Mouse (Mus musculus): ENCODE measurements around the gene Dusp2. TPM values are rescaled to one million over a fixed set of nuclear protein-coding genes. Genes with fewer than 3 reads are reported as not detected.

Gene Dusp2
- polyA plus RNA-seq, 1 experiment from 2014 or later: 7.7 TPM

GRCm38 (mm10) chr2:127336497-127336832 lies 506 bp downstream of the Dusp2 start:
- Histone ChIP-seq H3K4me3 (replicated peaks; ENCODE audit: low read length) (peak overlapping the region; percentile 61), H3K9me3 (ENCODE audit: control insufficient read depth, low read length) (no peaks in the 10 kb centered on the region), H3K4me2 (ENCODE audit: low read length) (peak overlapping the region; percentile 88), H3K27me3 (replicated peaks; ENCODE audit: control insufficient read depth, insufficient read depth, low read length) (peaks cover 24% of the 10 kb centered on the region), H3K9ac (replicated peaks; ENCODE audit: low read depth, low read length) (peak overlapping the region; percentile 69), H3K27ac (ENCODE audit: low read length) (no peak overlapping the region), H3K4me1 (replicated peaks; ENCODE audit: control insufficient read depth, insufficient read depth, low read length) (peaks cover 9% of the 10 kb centered on the region; the same call in 1 of the 2 replicates), H3K36me3 (ENCODE audit: control insufficient read depth, insufficient read depth) (no peaks in the 10 kb centered on the region)
- 4% methylated on average over 33 of the region's 33 CpGs for WGBS
- no peak for ATAC-seq

- Histone ChIP-seq H3K4me2 (ENCODE audit: low read length) (peak overlapping the region; percentile 88), H3K4me3 (replicated peaks; ENCODE audit: low read length) (peak overlapping the region; percentile 61), H3K27ac (ENCODE audit: low read length) (no peak overlapping the region), H3K4me1 (replicated peaks; ENCODE audit: control insufficient read depth, insufficient read depth, low read length) (peaks cover 9% of the 10 kb centered on the region; the same call in 1 of the 2 replicates), H3K27me3 (replicated peaks; ENCODE audit: control insufficient read depth, insufficient read depth, low read length) (peaks cover 24% of the 10 kb centered on the region), H3K9me3 (ENCODE audit: control insufficient read depth, low read length) (no peaks in the 10 kb centered on the region), H3K9ac (replicated peaks; ENCODE audit: low read depth, low read length) (peak overlapping the region; percentile 69), H3K36me3 (ENCODE audit: control insufficient read depth, insufficient read depth) (no peaks in the 10 kb centered on the region)
- 55% methylated on average over 5 of the region's 5 CpGs for WGBS
- no peak for ATAC-seq
These were observed 926 bp downstream of the Dusp2 start for GRCm38 (mm10) chr2:127336885-127337284.

- H3K9me3 ChIP-seq (ENCODE audit: control insufficient read depth, low read length): no peaks in the 10 kb centered on the region
- no peak for ATAC-seq
- no peak overlapping the region; the same call in 1 of the 2 replicates for H3K4me3 ChIP-seq (replicated peaks; ENCODE audit: low read length)
- H3K27ac ChIP-seq (ENCODE audit: low read length): no peak overlapping the region
- peaks cover 9% of the 10 kb centered on the region; the same call in 1 of the 2 replicates for H3K4me1 ChIP-seq (replicated peaks; ENCODE audit: control insufficient read depth, insufficient read depth, low read length)
- no peaks in the 10 kb centered on the region for H3K36me3 ChIP-seq (ENCODE audit: control insufficient read depth, insufficient read depth)
- no peak overlapping the region for H3K4me2 ChIP-seq (ENCODE audit: low read length)
- 54% methylated on average over 11 of the region's 11 CpGs for WGBS
- H3K27me3 ChIP-seq (replicated peaks; ENCODE audit: control insufficient read depth, insufficient read depth, low read length): peaks cover 24% of the 10 kb centered on the region
- no peak overlapping the region for H3K9ac ChIP-seq (replicated peaks; ENCODE audit: low read depth, low read length)
These were observed 1.6 kb downstream of the Dusp2 start for GRCm38 (mm10) chr2:127337531-127337930.

- H3K9me3 ChIP-seq (ENCODE audit: control insufficient read depth, low read length): no peaks in the 10 kb centered on the region
- no peak overlapping the region for H3K4me3 ChIP-seq (replicated peaks; ENCODE audit: low read length)
- no peak overlapping the region for H3K9ac ChIP-seq (replicated peaks; ENCODE audit: low read depth, low read length)
- peaks cover 9% of the 10 kb centered on the region; the same call in 1 of the 2 replicates for H3K4me1 ChIP-seq (replicated peaks; ENCODE audit: control insufficient read depth, insufficient read depth, low read length)
- no peaks in the 10 kb centered on the region for H3K36me3 ChIP-seq (ENCODE audit: control insufficient read depth, insufficient read depth)
- H3K27ac ChIP-seq (ENCODE audit: low read length): no peak overlapping the region
- 71% methylated on average over 7 of the region's 7 CpGs for WGBS
- no peak overlapping the region for H3K4me2 ChIP-seq (ENCODE audit: low read length)
- peaks cover 24% of the 10 kb centered on the region for H3K27me3 ChIP-seq (replicated peaks; ENCODE audit: control insufficient read depth, insufficient read depth, low read length)
- no peak for ATAC-seq
These were observed 2.1 kb downstream of the Dusp2 start for GRCm38 (mm10) chr2:127338012-127338411.

GRCm38 (mm10) chr2:127338416-127338815 lies 2.5 kb downstream of the Dusp2 start, which contains the start of gene Astl:
Gene Astl, plus strand, starts transcription at chr2:127338639.
- no peak within 1 kb of the TSS for H3K27ac ChIP-seq (ENCODE audit: low read length)
- H3K9me3 ChIP-seq (ENCODE audit: control insufficient read depth, low read length): no peaks in the 10 kb centered on the region
- WGBS: 69% methylated on average over 4 of the region's 4 CpGs
- no peak within 1 kb of the TSS for H3K9ac ChIP-seq (replicated peaks; ENCODE audit: low read depth, low read length)
- peaks cover 9% of the 10 kb centered on the region; the same call in 1 of the 2 replicates for H3K4me1 ChIP-seq (replicated peaks; ENCODE audit: control insufficient read depth, insufficient read depth, low read length)
- no peak within 1 kb of the TSS; the same call in 1 of the 2 replicates for H3K4me3 ChIP-seq (replicated peaks; ENCODE audit: low read length)
- ATAC-seq: no peak
- H3K27me3 ChIP-seq (replicated peaks; ENCODE audit: control insufficient read depth, insufficient read depth, low read length): peaks cover 24% of the 10 kb centered on the region
- H3K4me2 ChIP-seq (ENCODE audit: low read length): no peak within 1 kb of the TSS
- no peaks in the 10 kb centered on the region for H3K36me3 ChIP-seq (ENCODE audit: control insufficient read depth, insufficient read depth)

- H3K36me3 ChIP-seq (ENCODE audit: control insufficient read depth, insufficient read depth): no peaks in the 10 kb centered on the region
- H3K4me2 ChIP-seq (ENCODE audit: low read length): no peak overlapping the region
- ATAC-seq: no peak
- WGBS: 69% methylated on average over 4 of the region's 4 CpGs
- peaks cover 24% of the 10 kb centered on the region for H3K27me3 ChIP-seq (replicated peaks; ENCODE audit: control insufficient read depth, insufficient read depth, low read length)
- no peak overlapping the region for H3K27ac ChIP-seq (ENCODE audit: low read length)
- no peaks in the 10 kb centered on the region for H3K9me3 ChIP-seq (ENCODE audit: control insufficient read depth, low read length)
- no peak overlapping the region for H3K4me3 ChIP-seq (replicated peaks; ENCODE audit: low read length)
- H3K9ac ChIP-seq (replicated peaks; ENCODE audit: low read depth, low read length): no peak overlapping the region
- H3K4me1 ChIP-seq (replicated peaks; ENCODE audit: control insufficient read depth, insufficient read depth, low read length): peaks cover 9% of the 10 kb centered on the region; the same call in 1 of the 2 replicates
These were observed 2.9 kb downstream of the Dusp2 start for GRCm38 (mm10) chr2:127338833-127339232.

GRCm38 (mm10) chr2:127339262-127339661 lies 3.3 kb downstream of the Dusp2 start:
- ATAC-seq: no peak
- no peak overlapping the region for H3K9ac ChIP-seq (replicated peaks; ENCODE audit: low read depth, low read length)
- H3K27me3 ChIP-seq (replicated peaks; ENCODE audit: control insufficient read depth, insufficient read depth, low read length): peaks cover 24% of the 10 kb centered on the region
- no peaks in the 10 kb centered on the region for H3K9me3 ChIP-seq (ENCODE audit: control insufficient read depth, low read length)
- no peak overlapping the region for H3K27ac ChIP-seq (ENCODE audit: low read length)
- H3K4me1 ChIP-seq (replicated peaks; ENCODE audit: control insufficient read depth, insufficient read depth, low read length): peaks cover 9% of the 10 kb centered on the region; the same call in 1 of the 2 replicates
- no peaks in the 10 kb centered on the region for H3K36me3 ChIP-seq (ENCODE audit: control insufficient read depth, insufficient read depth)
- H3K4me2 ChIP-seq (ENCODE audit: low read length): no peak overlapping the region
- no peak overlapping the region for H3K4me3 ChIP-seq (replicated peaks; ENCODE audit: low read length)
- WGBS: 82% methylated on average over 6 of the region's 6 CpGs

GRCm38 (mm10) chr2:127341159-127341558 lies 5.2 kb downstream of the Dusp2 start:
- Histone ChIP-seq H3K27me3 (replicated peaks; ENCODE audit: control insufficient read depth, insufficient read depth, low read length) (peaks cover 12% of the 10 kb centered on the region), H3K27ac (ENCODE audit: low read length) (no peak overlapping the region), H3K4me2 (ENCODE audit: low read length) (no peak overlapping the region), H3K36me3 (ENCODE audit: control insufficient read depth, insufficient read depth) (no peaks in the 10 kb centered on the region), H3K9ac (replicated peaks; ENCODE audit: low read depth, low read length) (no peak overlapping the region), H3K9me3 (ENCODE audit: control insufficient read depth, low read length) (no peaks in the 10 kb centered on the region), H3K4me3 (replicated peaks; ENCODE audit: low read length) (no peak overlapping the region), H3K4me1 (replicated peaks; ENCODE audit: control insufficient read depth, insufficient read depth, low read length) (0 out of 2 replicates have a peak, but pooled peaks cover 4% of the 10 kb centered on the region)
- WGBS: 11% methylated on average over 3 of the region's 3 CpGs
- no peak for ATAC-seq

GRCm38 (mm10) chr2:127346334-127346733 lies 10.4 kb downstream of the Dusp2 start:
- Histone ChIP-seq H3K4me1 (replicated peaks; ENCODE audit: control insufficient read depth, insufficient read depth, low read length) (no peaks in the 10 kb centered on the region), H3K4me2 (ENCODE audit: low read length) (no peak overlapping the region), H3K9me3 (ENCODE audit: control insufficient read depth, low read length) (no peaks in the 10 kb centered on the region), H3K27ac (ENCODE audit: low read length) (no peak overlapping the region), H3K4me3 (replicated peaks; ENCODE audit: low read length) (no peak overlapping the region), H3K36me3 (ENCODE audit: control insufficient read depth, insufficient read depth) (no peaks in the 10 kb centered on the region), H3K9ac (replicated peaks; ENCODE audit: low read depth, low read length) (no peak overlapping the region), H3K27me3 (replicated peaks; ENCODE audit: control insufficient read depth, insufficient read depth, low read length) (no peaks in the 10 kb centered on the region)
- no peak for ATAC-seq
- WGBS: 73% methylated on average over 1 of the region's 1 CpGs
